ENCODE assay signal across 25 mouse cellular contexts in genomic region chr4:6532441-6532840, GRCm38 (mm10).
"Had no signal": no experiment of that assay in that cellular context is flagged by ENCODE, and none has a peak within 500 bp of the region (broad histone marks: within the 10 kb centered on the region; RNA-seq: fewer than 3 reads in every experiment).

No protein-coding gene starts in this region.

- DNase-seq: gastrocnemius, postnatal 14 days; gastrocnemius, postnatal 36 days; heart, adult 18-20 months; heart, postnatal 14 days; heart, postnatal 36 days; kidney, adult 11 months; kidney, adult 2 months; kidney, adult 9 months; kidney, postnatal 14 days; kidney, postnatal 36 days; layer of hippocampus, adult 9-11 months; layer of hippocampus, postnatal 36 days; left cerebral cortex, postnatal 4 days had no signal

- H3K9me3 ChIP-seq: heart, embryonic 13.5 days; heart, embryonic 15.5 days; hindbrain, embryonic 13.5 days; hindbrain, embryonic 15.5 days; kidney, embryonic 15.5 days; limb, embryonic 13.5 days; limb, embryonic 15.5 days; liver, embryonic 12.5 days had no signal

- ATAC-seq: hindbrain, postnatal 0 days; intestine, embryonic 16.5 days; liver, embryonic 12.5 days had no signal

- H3K27me3 ChIP-seq: heart, embryonic 13.5 days; heart, embryonic 15.5 days; hindbrain, embryonic 13.5 days; hindbrain, embryonic 15.5 days; kidney, embryonic 15.5 days; limb, embryonic 13.5 days; limb, embryonic 15.5 days; liver, embryonic 12.5 days had no signal

- H3K36me3 ChIP-seq: heart, embryonic 13.5 days; heart, embryonic 15.5 days; hindbrain, embryonic 13.5 days; hindbrain, embryonic 15.5 days; kidney, embryonic 15.5 days; limb, embryonic 13.5 days; limb, embryonic 15.5 days; liver, embryonic 12.5 days had no signal

- H3K4me3 ChIP-seq: heart, embryonic 13.5 days; heart, embryonic 15.5 days; hindbrain, embryonic 13.5 days; hindbrain, embryonic 15.5 days; kidney, embryonic 15.5 days; limb, embryonic 13.5 days; limb, embryonic 15.5 days; liver, embryonic 12.5 days had no signal

- H3K4me1 ChIP-seq: heart, embryonic 13.5 days; heart, embryonic 15.5 days; hindbrain, embryonic 13.5 days; hindbrain, embryonic 15.5 days; kidney, embryonic 15.5 days; limb, embryonic 13.5 days; limb, embryonic 15.5 days; liver, embryonic 12.5 days had no signal

- H3K27ac ChIP-seq: heart, embryonic 13.5 days; heart, embryonic 15.5 days; hindbrain, embryonic 13.5 days; hindbrain, embryonic 15.5 days; hindbrain, postnatal 0 days; kidney, embryonic 15.5 days; kidney, postnatal 0 days; limb, embryonic 13.5 days; limb, embryonic 15.5 days; liver, embryonic 12.5 days; liver, embryonic 14.5 days had no signal
